Mouse (Mus musculus) spleen, postnatal 10 days (tissue): ENCODE results near the gene Smg5.
"Not testable (repeated sequence)": the region's sequence is repeated elsewhere in the genome, so short reads cannot be mapped to it uniquely, and the experiment has no call there.

Experiments
- DNase-seq, 2 experiments: peaks; one replicate each; pipeline ENCODE4 v3.0.0; 2021 to 2022; ENCODE audit warnings: low spot score in 2 of 2

Gene Smg5

DNA sequence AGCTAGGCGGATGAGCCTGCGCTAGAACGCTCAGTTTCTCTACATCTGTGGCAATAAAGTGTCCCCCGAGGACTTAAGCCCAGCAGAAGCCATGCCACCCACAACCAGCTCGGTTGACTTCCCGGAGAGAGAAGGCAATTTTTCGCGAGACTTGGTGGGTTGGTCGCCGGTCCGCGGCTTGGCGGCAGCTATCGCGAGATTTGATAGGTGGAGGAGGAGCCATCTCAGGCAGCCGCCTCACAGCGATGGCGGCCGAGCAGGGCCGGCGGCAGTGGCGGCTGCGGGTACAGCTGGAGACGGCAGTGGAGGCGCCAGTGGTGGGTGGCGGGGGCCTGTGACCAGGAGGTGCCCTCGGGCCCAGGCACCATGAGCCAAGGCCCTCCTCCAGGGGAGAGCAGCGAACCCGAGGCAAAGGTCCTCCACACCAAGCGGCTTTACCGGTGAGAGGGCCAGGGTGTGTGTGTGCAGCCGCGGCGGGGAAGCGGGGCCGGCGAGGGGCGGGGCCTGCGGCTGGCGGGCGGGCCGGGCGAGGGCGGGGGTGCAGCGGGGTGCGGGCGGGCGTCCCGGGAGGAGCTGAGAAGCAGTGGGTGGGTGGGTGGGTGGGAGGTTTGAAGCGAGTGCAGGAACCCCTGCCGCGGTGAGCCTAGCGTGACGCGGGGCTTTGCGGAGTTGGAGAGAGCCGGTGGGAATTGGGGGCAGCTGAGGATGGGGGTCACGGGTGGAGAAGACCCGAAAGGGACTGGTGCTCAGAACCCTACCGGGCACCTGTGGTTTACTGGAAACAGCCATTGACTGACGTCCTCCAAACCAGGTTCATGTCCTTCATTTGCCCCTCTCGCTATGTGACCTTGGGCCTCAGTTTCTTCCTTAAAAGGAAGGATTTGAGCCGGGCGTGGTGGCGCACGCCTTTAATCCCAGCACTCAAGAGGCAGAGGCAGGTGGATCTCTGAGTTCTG is at the start of gene Smg5, which contains the start of gene Tmem79:
Gene Smg5, plus strand, starts transcription at position 203 of the 956 bp plus-strand sequence.
Gene Tmem79, minus strand, starts transcription at position 91 of the 956 bp plus-strand sequence.
- peak; percentile 97 to 98 for DNase-seq

DNA sequence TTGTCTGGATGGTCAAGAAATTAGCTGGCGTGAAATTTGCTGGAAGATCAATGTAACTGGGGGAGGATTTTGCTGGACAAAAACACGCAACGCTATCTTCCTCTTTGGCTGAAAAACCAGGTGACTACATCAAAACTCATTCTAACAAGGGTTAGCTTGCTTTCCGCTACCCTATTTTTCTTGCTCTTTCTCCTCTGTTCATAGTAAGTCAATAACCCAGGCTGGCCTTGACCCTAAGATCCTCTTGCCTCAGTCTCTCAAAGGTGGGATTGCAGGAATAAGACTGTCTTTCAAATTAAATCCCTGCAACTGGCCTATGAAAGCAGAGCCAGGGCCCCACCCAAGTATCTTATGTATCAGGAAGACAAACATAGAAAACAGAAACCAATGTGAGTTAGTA is 49.0 kb upstream of the Smg5 start, which contains the start of gene Gm38392:
Gene Gm38392, minus strand, starts transcription at position 101 of the 400 bp plus-strand sequence.
- no peak for DNase-seq

DNA sequence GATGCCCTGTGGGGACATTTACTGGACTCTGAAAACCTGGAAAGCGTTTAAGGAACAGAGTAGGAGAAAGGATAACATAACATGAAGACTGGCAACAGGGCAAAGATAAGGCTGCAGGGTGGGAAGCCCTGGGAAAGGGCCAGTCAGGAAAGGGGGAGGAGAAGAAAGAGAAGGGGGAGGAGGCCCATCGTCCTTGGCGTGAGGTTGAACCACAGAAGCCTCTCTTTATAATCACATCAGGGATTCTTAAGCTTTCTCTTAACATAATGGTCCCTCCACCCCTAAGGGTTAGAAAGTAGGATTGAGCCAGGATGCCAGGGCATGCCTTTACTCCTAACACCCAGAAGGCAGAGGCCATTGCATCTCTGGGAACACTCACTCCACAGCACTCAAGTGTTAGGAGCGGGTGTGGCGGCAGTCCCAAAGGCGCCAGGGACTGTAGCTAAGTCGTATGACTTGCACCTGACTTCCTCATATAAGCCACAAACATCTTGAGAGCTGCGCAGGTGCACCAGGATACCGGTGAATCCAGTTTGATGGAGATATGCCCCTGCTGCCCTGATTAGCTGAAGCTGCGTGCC is 47.8 kb upstream of the Smg5 start:
- not testable (repeated sequence) for DNase-seq

DNA sequence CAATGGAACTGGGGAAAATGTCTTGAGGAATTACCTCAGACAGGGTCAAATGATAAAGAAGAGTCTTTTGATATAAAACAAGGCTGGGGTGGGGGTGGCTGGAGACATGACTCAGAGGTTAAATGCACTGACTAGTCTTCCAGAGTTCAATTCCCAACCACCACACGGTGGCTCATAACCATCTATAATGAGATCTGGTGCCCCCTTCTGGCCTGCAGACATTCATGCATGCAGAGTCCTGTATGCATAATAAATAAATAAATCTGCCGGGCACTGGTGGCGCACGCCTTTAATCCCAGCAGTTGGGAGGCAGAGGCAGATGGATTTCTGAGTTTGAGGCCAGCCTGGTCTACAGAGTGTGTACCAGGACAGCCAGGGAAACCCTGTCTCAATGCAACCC is 44.1 kb upstream of the Smg5 start:
- peak in 1 of 2 experiments; percentile 58 for DNase-seq

DNA sequence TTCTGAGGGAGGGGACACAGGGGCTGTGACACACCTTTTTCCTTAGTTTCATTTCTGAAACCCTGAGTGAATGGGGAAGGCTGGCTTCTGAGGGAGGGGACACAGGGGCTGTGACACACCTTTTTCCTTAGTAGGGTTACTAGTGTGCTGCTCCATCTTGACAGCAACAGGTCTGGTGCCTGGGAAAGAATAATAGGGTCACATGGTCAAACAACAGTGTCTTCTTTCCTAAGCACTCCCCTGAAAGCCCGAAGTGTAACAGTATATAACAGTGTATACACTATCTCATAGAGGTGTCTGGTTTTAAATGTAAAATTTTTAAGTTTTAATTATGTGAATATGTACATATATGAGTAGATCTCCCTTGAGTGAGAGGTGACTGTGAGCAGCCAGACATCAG is 40.8 kb upstream of the Smg5 start:
- not testable (repeated sequence) for DNase-seq

DNA sequence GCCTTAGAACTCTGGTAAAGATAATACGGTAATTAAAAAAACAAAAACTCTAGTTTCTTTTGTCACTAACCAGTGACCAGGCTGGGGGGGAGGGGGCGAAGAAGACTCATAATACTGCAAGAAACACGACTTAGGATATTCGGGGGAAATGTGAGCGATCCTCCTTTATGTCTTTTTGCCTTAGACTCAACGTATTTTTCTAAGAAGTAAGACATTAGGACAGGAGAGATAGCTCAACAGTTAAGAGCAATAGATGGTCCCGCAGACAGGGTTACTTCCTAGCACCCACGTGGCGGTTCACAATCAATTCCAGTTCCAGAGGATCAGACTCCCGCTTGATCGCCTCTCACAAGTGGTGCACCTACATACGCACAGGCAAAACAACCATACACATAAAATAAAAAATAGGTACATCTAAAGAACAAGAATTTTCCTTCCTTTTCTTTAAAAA is 39.9 kb upstream of the Smg5 start:
- DNase-seq, result no peak

DNA sequence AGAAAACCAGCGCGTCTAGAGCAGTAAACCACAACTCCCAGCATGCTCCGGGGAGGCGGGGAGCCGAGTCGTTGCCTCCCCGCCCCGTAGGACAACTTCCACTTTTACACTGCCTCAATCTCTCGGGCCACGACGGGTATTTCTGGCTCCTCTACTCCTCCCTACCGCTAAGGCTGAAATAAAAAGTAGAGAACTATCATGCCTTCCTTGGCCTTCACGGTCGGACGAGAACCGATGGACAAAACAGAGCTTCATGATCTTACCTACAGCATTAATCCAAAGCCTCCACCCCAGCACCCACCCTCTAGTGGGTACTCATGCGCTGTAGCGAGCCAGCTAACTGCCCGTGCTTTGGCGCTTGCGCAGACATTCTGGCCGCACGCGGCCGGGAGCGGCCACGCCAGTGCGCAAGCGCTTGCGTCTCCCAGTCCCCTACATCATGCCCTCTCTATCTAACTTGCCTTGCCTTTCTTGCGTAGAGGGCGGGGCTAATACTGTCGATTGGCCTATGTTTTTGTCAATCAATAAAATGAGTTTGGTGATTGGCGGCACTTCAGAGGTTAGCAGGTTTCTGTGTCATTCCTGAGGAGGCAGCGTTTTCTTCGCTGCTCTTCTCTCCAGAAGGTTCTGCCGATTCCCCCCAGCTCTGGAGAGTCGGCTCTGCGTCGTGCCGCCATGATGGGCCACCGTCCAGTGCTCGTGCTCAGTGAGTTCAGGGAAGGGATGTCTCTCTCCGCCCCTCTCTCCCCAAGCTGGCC is 39.3 kb upstream of the Smg5 start, which contains the start of the genes Tsacc and Cct3:
Gene Tsacc, minus strand, starts transcription at position 439 of the 758 bp plus-strand sequence.
Gene Cct3, plus strand, starts transcription at position 556 of the 758 bp plus-strand sequence.
- DNase-seq, result peak; percentile 89 to 95

DNA sequence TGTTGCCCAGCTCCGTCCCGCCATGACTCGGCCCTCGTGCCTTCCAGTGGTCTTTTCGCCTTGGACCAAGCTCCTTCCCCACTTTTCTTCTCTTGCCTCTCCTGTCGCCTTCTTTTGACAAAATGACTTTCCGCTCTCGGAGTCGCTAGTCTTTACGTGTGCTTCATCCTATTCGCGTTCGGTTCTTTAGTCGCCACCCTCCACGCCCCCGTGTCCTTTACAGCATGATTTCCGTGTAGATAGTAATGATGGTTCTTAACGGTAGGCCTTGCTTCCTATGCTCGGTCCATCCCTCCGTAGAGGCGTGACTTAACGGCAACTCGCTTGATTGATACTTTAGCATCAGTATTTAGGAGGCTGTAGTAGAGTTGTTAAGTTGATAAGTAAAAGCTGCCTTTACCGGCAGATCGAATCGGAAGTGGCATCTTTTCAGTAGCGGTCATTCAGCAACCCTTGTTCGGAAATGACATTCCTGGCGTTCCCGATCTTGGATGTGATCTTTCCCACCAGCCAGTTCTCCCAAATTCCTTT is 38.7 kb upstream of the Smg5 start:
- DNase-seq, result peak in 1 of 2 experiments; percentile 52

DNA sequence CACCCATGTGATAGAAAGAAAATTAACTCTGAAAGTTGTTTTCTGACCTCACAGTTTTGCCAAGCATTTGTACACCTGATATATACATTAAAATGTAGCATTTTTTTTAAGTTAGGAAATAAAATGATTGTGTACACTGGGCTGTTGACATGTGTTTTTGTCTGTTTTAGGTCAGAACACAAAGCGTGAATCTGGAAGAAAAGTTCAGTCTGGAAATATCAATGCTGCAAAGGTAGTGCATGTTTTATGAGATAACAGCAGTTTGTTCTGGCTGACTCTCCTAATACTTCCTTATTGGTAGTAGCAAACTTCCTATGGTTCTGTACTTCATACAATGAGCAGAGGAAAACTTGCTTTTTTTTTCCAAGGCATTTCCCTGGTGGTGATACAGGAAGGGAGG is 36.9 kb upstream of the Smg5 start:
- DNase-seq, result no peak

DNA sequence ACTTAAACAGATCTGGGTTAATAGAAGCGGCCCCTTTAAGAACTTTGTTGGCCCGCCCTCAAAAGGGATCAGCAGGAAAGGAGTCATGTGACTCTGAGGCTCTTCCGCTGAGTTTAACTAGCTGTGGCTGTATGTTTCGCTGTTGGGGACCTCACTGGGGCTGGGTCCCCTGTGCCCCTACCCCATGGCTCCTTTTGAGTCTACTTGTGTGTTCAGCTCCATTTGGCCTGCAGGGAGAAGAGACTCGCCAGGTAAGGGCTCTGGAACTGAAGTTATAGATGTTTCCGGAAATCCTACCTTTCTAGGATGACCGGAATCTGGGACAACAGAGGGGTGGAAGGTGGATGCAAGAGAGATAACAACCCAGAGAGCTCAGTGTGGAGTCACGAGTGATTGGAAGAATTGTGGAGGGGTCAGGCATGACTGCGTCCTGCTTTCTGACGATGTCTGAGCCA is 11.1 kb upstream of the Smg5 start, which contains the start of gene Glmp:
Gene Glmp, plus strand, starts transcription at position 73 of the 455 bp plus-strand sequence.
- DNase-seq, result peak; percentile 26 to 62

DNA sequence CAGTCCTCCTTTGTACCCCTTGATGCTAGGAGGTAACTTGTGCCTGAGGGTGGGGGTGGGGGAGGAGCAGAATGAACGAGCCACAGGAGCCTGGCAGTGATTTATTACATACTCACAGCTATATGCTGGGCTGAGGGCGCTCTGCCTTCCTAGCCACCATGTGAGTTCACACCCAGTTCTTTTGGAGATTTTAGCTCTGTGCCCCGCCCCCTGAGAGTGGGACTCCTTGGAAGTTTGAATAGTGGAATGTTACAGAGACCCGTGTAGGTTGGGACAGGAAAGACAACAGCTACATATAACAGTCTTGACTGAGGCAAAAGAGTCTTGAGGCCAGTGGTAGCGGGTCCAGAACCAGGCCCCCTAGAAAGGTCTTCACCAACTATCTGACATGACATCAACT is 7.1 kb upstream of the Smg5 start:
- no peak for DNase-seq

DNA sequence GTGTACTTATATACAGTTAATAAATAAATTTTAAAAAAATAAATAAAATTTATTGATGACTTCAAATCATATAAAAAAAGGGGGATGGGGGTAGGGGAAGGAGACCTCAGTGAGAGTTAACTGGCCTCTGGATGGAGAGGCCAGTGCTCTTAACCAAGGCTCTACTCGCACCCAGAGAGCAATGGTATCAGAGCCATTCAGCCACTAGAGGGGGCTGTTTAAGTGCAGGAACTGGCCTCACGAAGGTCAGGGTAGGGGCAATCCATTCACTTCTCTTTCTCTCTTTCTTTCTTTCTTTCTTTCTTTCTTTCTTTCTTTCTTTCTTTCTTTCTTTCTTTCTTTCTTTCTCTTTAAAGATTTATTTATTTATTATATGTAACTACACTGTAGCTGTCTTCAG is 4.8 kb upstream of the Smg5 start:
- peak; percentile 54 to 77 for DNase-seq

DNA sequence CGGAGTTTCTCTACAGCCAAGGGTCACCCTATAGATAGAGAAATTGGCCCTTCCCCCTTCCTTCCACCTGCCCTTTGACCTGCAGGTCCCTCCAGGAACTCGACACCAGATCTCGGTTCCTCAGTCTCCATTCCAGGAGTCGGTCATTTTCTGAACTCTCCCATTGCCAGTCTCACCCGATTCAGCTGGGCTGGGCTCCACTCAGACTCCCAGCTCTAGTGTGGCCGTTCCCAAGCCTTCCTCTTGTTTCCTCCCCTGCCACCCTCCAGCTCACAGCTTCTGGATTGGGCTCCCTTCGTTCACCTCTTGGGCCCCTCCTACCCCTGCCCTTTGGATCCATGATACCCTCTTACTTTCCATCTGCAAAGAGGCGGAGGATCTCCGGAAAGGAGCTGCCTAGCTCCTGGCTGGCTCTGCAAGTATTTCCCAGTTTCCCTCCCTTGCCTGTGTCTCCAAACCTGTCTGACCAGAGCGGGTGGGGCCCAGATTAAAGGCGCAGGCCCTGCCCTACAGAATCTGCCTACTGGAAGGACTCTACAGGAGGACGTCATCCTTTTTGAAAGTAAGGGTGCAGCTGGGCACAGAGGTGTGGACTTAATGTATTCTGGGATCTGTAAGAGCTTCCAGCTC is 1.9 kb upstream of the Smg5 start:
- no peak for DNase-seq

DNA sequence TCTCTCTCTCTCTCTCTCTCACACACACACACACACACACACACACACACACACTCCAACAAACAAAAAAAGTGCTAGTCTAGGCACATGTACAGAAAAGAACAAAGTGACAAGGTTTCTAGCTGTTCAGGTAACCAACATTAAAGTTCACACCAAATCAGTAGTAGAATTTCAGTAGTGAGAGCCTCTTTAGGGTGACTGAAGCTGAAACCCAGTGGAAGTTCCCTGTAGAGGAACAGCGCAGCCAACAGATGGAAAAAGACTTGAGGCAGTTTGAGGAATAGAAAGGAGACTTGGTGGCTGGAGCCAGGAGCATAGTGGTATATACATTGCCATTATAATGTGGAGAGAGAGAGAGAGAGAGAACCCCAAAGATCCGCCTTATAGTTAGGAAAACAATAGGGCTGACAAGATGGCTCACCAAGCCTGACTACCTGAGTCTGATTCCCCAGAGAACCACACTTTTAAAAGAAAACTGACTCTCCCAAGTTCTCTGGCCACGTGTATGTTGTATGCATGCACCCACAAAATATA is 1.1 kb upstream of the Smg5 start:
- DNase-seq, result no peak

DNA sequence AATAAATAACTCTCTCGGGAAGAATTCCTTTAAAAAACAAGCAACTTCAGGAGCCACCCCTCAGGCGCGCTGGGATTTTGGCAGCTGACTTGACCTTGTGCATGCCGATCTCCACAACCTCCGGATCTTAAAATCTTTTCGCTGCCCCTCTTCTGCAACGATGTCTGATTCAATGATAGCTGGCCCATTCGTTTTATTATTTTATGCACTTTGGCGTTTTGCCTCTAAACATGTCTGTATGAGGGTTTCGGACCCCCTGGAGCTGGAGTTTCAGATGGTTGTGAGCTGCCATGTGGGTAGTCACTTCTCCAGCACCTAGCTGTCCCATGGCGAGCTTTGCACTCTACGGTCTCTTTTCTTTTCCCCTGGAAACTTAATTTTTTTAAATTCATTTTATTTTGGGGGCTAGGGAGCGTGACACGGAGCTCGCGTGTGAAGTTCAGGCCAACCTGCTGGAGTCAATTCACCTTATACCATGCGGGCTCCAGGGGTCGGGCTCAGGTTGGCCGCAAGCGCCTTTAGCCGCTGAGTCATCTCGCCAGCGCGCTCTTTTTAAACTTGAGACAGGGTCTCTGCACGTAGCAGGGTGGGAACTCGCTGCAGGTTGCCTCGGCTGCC is 515 bp upstream of the Smg5 start:
- DNase-seq, result peak; percentile 31 to 49

DNA sequence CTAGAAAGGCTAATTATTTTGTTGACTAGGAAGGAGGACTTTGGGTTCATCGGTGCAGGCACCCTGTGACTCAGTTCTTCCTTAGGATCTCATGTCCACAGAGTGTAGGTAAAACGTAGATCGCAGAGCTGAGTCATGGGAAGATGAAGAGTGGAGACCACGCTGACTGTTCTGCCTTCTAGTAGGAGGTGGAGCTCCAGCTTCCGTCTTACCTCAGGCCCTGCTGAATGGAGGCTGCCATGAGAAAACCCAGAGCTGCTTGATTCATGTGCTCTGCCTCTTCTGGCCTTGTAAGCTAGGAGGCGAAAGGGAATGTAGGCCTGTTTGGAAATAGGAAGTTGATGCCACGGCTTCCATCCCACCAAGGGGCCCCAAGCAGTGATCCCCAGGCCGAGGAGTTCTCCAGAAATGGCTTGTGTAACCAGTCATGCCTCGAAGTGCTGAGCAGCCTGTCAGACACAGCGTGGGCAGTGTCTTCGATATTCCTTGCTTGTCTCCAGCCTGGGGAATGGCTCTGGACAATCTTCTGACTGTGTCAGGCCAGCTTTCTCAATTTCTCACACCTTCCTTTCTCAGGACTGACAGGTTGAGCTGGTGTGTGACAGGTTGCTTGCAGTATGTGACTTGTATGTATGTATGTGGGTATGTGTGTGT is 1.4 kb downstream of the Smg5 start:
- peak in 1 of 2 experiments; percentile 29 for DNase-seq

DNA sequence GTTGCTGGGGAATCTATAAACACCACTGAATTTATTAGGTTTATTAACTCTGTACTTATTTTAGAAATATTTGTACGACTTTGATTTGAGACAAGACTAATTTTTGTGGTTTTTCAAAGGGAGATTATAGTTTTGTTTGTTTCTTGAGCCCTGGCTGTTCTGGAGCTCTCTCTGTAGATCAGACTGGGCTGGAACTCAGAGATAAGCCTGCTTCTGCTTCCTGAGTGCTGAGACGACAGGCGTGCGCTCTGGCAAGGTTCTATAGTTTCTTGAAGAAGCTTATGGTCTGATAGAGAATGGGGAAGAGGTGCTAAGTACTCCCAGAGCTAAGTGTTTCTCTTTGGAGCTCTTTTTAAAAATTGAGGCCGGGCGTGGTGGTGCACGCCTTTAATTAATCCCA is 2.3 kb downstream of the Smg5 start:
- no peak for DNase-seq

DNA sequence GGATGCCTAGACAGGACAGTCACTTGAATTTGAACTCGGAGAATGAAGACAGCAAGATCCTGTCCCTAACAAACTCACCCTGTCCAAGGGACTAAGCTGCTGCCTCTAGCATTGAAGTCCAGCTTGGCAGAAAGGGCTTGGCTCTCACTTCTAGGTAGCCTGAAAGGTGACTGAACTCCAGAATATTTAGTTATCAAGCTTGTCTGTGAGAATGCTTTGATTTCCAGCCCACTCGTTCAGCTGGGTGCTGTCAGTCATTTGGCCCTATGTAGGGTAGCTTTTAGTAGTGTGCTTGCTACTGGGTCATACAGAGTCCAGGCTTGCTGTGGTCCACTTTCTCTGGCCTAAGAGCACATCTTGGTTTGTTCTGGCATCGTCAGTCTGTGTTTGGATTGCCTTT is 2.9 kb downstream of the Smg5 start:
- no peak for DNase-seq

DNA sequence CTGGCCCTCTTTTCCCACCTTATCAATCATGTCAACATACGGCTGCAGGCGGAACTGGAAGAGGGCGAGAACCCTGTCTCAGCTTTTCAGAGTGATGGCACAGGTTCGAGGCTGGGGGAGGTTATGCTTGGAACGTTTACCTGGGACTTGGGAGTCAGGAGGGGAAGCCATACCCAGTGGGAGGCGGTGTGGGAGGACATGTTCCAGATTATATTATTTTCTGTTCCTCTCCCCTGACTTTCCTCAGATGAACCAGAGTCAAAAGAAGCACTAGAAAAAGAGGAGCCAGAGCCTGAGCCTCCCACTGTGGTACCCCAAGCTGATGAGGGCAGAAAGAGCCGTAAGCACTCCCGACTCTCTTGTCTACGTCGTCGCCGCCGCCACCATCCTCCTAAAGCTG is 14.7 kb downstream of the Smg5 start:
- no peak for DNase-seq

DNA sequence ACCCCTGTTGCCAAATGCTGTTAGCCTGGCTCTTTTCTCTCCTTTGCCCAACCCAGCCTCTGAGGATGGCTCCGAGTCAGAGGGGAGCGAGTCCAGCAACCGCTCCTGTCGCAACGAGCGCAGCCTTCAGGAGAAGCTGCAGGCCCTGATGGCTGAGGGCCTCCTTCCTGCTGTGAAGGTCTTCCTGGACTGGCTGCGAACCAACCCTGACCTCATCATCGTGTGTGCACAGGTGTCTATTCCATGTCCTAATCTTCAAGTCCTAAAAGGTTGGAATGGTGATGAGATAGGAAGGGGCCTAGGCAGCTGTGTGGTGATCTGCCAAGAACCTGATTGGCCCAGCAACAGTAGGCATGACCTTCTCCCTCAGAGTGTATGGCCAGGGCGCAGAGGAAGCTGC is 16.8 kb downstream of the Smg5 start:
- DNase-seq, result no peak
